Mouse (Mus musculus) left cerebral cortex, adult 8-10 months (tissue): ENCODE results near the gene Krtap26-1. TPM values are rescaled to one million over a fixed set of nuclear protein-coding genes. Genes with fewer than 3 reads are reported as not detected.

Source experiments
- total RNA-seq, 4 experiments: library from RNA; stranded (reverse); gene quantifications; 2 replicates each; pipeline ENCODE4 v1.2.4; 2022

Krtap26-1 gene
- total RNA-seq, 4 experiments from 2014 or later: not detected

Other genes starting within 250 kb of the Krtap26-1 start
- not detected for gene Cldn17, start 140.8 kb downstream of the Krtap26-1 start, total RNA-seq
- not detected for gene Cldn8, start 84.6 kb downstream of the Krtap26-1 start, total RNA-seq
- gene Krtap24-1, start 35.5 kb downstream of the Krtap26-1 start, total RNA-seq: not detected
- gene 2310079G19Rik, start 20.1 kb downstream of the Krtap26-1 start, total RNA-seq: not detected
- not detected for gene Krtap27-1, start 23.9 kb upstream of the Krtap26-1 start, total RNA-seq
- not detected for gene 2310061N02Rik, start 60.2 kb upstream of the Krtap26-1 start, total RNA-seq
- not detected for gene Krtap13-1, start 81.1 kb upstream of the Krtap26-1 start, total RNA-seq
- not detected for gene Krtap13, start 103.8 kb upstream of the Krtap26-1 start, total RNA-seq
- gene 2310034C09Rik, start 111.1 kb upstream of the Krtap26-1 start, total RNA-seq: not detected
- not detected for gene 2310057N15Rik, start 126.4 kb upstream of the Krtap26-1 start, total RNA-seq
- not detected for gene Gm5965, start 130.1 kb upstream of the Krtap26-1 start, total RNA-seq
- gene Gm20741, start 164.4 kb upstream of the Krtap26-1 start, total RNA-seq: not detected
- not detected for gene Krtap15, start 172.4 kb upstream of the Krtap26-1 start, total RNA-seq
- gene Krtap14, start 178.3 kb upstream of the Krtap26-1 start, total RNA-seq: not detected
- gene Krtap19-1, start 221.6 kb upstream of the Krtap26-1 start, total RNA-seq: not detected
- not detected for gene Krtap19-2, start 226.5 kb upstream of the Krtap26-1 start, total RNA-seq
- gene Krtap19-3, start 230.2 kb upstream of the Krtap26-1 start, total RNA-seq: not detected
- gene Krtap19-4, start 237.3 kb upstream of the Krtap26-1 start, total RNA-seq: not detected
- gene Krtap19-5, start 248.7 kb upstream of the Krtap26-1 start, total RNA-seq: not detected